Mouse (Mus musculus) liver, embryonic 14.5 days (tissue): ENCODE measurements around the gene Dedd2.

ENCODE experiments used
- CTCF ChIP-seq: IDR thresholded peaks from 2 replicates; pipeline ENCODE4 v1.5.1; 2016; ENCODE audit warnings: antibody characterized with exemption, low read depth, control low read depth
- EP300 ChIP-seq: IDR thresholded peaks from 2 replicates; pipeline ENCODE4 v1.6.1; 2016; ENCODE audit warnings: antibody characterized with exemption, low read depth

DNA sequence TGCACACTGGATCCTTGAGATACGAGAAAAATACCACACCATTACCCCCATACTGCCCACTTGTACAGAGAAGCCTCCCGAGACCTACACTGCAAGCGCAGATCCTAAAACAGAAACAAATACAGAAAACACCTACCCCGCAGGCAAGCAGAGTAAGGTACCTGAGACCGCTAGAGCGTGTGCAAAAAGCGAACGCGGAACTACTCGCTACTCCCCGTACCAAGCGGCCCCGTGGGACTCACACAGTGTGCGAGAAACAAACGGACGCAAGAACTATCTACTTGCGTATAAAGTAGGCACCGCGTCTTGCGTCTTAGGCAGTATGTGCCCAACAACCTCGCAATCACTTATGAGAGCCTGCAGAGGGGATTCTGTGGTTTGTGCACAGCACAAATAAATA lies 38.6 kb downstream of the Dedd2 start:
- TF ChIP-seq CTCF (no peak), EP300 (no peak)
